Mouse (Mus musculus): Measurements from ENCODE around the gene Igsf3.

Gene Igsf3

GRCm38 (mm10) chr3:101506179-101506578 is 129.3 kb downstream of the Igsf3 start:
- DNase-seq (ENCODE audit: low spot score), result peak; percentile 88

DNA sequence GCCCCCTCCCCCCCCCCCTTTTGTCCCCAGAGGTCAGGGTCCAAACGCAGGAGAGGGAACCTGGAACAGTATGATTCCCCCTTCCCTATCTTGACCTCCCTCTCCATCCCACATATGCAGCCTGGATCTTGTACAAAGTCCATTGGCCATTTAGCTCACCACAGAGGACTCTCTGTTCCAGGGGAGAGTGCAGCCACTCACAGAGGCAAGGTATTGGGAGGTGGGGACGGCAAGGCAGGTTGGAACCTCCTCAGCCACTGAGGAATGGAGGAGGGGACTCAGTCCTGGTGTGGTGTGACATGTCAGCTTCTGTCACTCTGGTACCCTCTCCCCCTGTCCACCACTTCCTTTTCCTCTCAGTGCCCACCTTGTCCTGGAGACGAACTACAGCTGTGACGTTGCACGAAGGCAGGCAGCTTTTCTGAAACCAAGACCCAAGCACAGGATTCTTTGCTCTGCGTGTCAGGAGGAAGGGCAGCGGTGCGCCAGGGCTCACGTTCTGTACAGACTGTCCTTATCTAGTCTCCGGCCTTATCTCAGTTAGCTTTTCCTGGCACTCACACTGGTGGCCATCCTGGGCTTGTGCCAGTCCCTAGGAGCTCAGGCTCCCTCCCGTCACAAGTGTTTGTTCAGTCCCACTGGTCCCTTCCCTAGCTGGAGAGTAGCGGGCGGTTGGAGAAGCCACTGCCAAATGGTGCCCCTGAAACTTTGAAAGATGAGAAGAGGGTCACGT is 130.3 kb downstream of the Igsf3 start:
- DNase-seq (ENCODE audit: low spot score), result peak; percentile 47

DNA sequence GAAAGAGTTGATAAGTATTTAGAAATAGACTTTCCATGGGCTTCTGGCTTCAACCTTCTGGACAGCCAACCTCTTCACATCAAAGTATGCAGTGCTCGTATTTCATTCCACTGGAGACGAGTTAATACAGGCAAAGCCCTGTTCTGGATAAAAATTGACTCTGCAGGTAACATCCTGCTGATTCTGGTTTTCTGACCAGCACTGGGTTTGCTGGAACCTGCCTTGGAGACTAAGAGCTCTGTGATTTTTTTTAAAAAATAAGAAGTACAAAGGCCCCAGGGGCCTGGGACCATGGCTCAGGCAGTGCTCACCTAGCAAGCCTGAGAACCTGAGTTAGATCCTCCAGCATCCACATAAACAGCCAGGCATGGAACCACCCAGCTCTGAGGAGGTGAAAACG is 130.9 kb downstream of the Igsf3 start:
- DNase-seq (ENCODE audit: low spot score), result no peak

GRCm38 (mm10) chr3:101509707-101510544 is 133.0 kb downstream of the Igsf3 start:
- no peak for DNase-seq (ENCODE audit: low spot score)

DNA sequence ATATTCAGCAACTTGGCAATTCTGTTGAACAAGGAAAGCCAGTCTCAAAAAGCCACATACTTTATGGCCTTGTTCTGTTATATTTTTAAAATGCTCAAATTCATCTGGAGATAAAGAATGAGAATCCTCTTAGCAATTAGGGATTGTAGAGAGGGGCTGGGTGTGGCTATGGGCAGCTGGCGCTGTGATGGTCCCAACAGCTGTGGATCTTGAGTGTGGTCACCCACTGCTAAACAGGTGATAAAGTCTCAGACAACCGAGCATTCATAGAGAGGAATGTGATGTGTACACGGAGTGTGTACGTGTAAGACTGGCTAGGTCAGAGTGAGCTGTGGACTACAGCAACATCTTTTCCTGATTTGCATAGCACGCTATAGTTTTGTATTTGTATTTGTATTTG is 133.7 kb downstream of the Igsf3 start:
- no peak for DNase-seq (ENCODE audit: low spot score)

Data from urinary bladder, postnatal 14 days (tissue).